Mouse (Mus musculus): ENCODE data around the gene Carmil1. TPM values are rescaled to one million over a fixed set of nuclear protein-coding genes. Genes with fewer than 3 reads are reported as not detected.

Gene Carmil1
- polyA plus RNA-seq, 1 experiment from 2014 or later = 30.2 TPM

Other genes starting within 250 kb of the Carmil1 start
- gene Cmah, start 46.6 kb upstream of the Carmil1 start, polyA plus RNA-seq (2016; fragmentation: Nextera tagmentation; extraction: Ambion mirVana) = 0.37 and 0.38 TPM in 2 replicates